Mouse (Mus musculus) heart, embryonic 14.5 days (tissue): ENCODE measurements around the gene Zeb2. TPM values are rescaled to one million over a fixed set of nuclear protein-coding genes. Genes with fewer than 3 reads are reported as not detected.

Experiments
- ATAC-seq: fragments of 200-750 bp; cut with Nextera tagmentation; 2 replicates; pipeline ENCODE4 v1.8.0; 2017; ENCODE audit warnings: low read depth, moderate TSS enrichment; ENCODE audit not compliant: insufficient number of reproducible peaks, insufficient read depth, low FRiP score
- H3K27ac ChIP-seq, 2 experiments: fragments of 200-500 bp in 1 of 2; fragments of 300-500 bp in 1 of 2; sonication (generic) in 1 of 2; replicated peaks in 1 of 2; 2 replicates each; pipeline ENCODE4 v1.5.1; 2012 to 2014; ENCODE audit warnings: low read depth in 2 of 2, low read length in 2 of 2, control low read depth in 1 of 2, mild to moderate bottlenecking in 1 of 2, mixed read lengths in 1 of 2; ENCODE audit not compliant: control insufficient read depth in 1 of 2, insufficient read depth in 1 of 2
- H3K27me3 ChIP-seq: fragments of 300-500 bp; sonication (generic); 2 replicates; pipeline ENCODE4 v1.6.1; 2014; ENCODE audit warnings: mild to moderate bottlenecking, low read length, control low read depth; ENCODE audit not compliant: control insufficient read depth, insufficient read depth
- H3K36me3 ChIP-seq: fragments of 300-500 bp; sonication (generic); 2 replicates; pipeline ENCODE4 v1.6.1; 2014; ENCODE audit warnings: mild to moderate bottlenecking, control low read depth, low read length, mixed read lengths; ENCODE audit not compliant: control insufficient read depth, insufficient read depth
- H3K4me1 ChIP-seq, 2 experiments: fragments of 200-500 bp in 1 of 2; fragments of 300-500 bp in 1 of 2; sonication (generic) in 1 of 2; 2 replicates each; pipeline ENCODE4 v1.6.1; 2012 to 2014; ENCODE audit warnings: low read length in 2 of 2, control low read depth in 1 of 2, mixed read lengths in 1 of 2; ENCODE audit not compliant: control insufficient read depth in 2 of 2, insufficient read depth in 2 of 2
- H3K4me2 ChIP-seq: fragments of 300-500 bp; sonication (generic); 2 replicates; pipeline ENCODE4 v1.6.1; 2014; ENCODE audit warnings: mild to moderate bottlenecking, low read length
- H3K4me3 ChIP-seq, 2 experiments: fragments of 200-500 bp in 1 of 2; fragments of 300-500 bp in 1 of 2; sonication (generic) in 1 of 2; 2 replicates each; pipeline ENCODE4 v1.5.1; 2012 to 2014; ENCODE audit warnings: low read length in 2 of 2, mild to moderate bottlenecking in 2 of 2, control low read depth in 1 of 2, low read depth in 1 of 2, moderate library complexity in 1 of 2; ENCODE audit not compliant: control insufficient read depth in 1 of 2, insufficient read depth in 1 of 2
- H3K9ac ChIP-seq: fragments of 300-500 bp; sonication (generic); 2 replicates; pipeline ENCODE4 v1.6.1; 2014; ENCODE audit warnings: mild to moderate bottlenecking, low read length
- H3K9me3 ChIP-seq: fragments of 300-500 bp; sonication (generic); 2 replicates; pipeline ENCODE4 v1.6.1; 2016; ENCODE audit warnings: low read length, control low read depth; ENCODE audit not compliant: control insufficient read depth
- WGBS: fragments of 180-500 bp; shearing (Covaris S2); extraction: QIAGEN DNeasy Blood & Tissue Kit; methylation state at CpG from one replicate; pipeline ENCODE4 v1.1.7; 2014; 5-methylcytosine and 5-hydroxymethylcytosine counted together
- polyA plus RNA-seq: library from polyadenylated mRNA; unstranded; fragments of >200 nt; fragmentation: Nextera tagmentation; extraction: Ambion mirVana; gene quantifications from 2 replicates; pipeline ENCODE4 v1.2.1, GENCODE M21; 2014

The Zeb2 gene
- polyA plus RNA-seq, 1 experiment from 2014 or later: 22.0 TPM

- no peaks in the 10 kb centered on the region for H3K27me3 ChIP-seq
- H3K9me3 ChIP-seq: no peaks in the 10 kb centered on the region
- H3K36me3 ChIP-seq: 0 out of 2 replicates have a peak, but pooled peaks cover 6% of the 10 kb centered on the region
- H3K4me2 ChIP-seq: no peak overlapping the region
- H3K4me3 ChIP-seq: no peak overlapping the region
- 67% methylated on average over 6 of the region's 6 CpGs for WGBS
- H3K4me1 ChIP-seq: peaks cover 6 to 22% of the 10 kb centered on the region in 2 experiments; a peak in 3 of 4 replicates
- ATAC-seq: no peak
- H3K9ac ChIP-seq: no peak overlapping the region
- no peak overlapping the region for H3K27ac ChIP-seq
Measured at GRCm38 (mm10) chr2:45073025-45073424, 44.2 kb downstream of the Zeb2 start.

GRCm38 (mm10) chr2:45071296-45071695, 45.9 kb downstream of the Zeb2 start:
- no peak overlapping the region for H3K9ac ChIP-seq
- H3K27me3 ChIP-seq: no peaks in the 10 kb centered on the region
- no peak overlapping the region for H3K4me3 ChIP-seq
- H3K4me2 ChIP-seq: no peak overlapping the region
- H3K36me3 ChIP-seq: 0 out of 2 replicates have a peak, but pooled peaks cover 3% of the 10 kb centered on the region
- no peaks in the 10 kb centered on the region for H3K9me3 ChIP-seq
- WGBS: 71% methylated on average over 5 of the region's 5 CpGs
- peaks cover 10 to 19% of the 10 kb centered on the region in 2 experiments for H3K4me1 ChIP-seq
- H3K27ac ChIP-seq: no peak overlapping the region
- no peak for ATAC-seq

GRCm38 (mm10) chr2:45070612-45071276, 46.5 kb downstream of the Zeb2 start:
- no peak for ATAC-seq
- Histone ChIP-seq H3K9ac (no peak overlapping the region), H3K4me1 (peaks cover 10 to 19% of the 10 kb centered on the region in 2 experiments), H3K4me2 (no peak overlapping the region), H3K4me3 (no peak overlapping the region), H3K27ac (no peak overlapping the region), H3K9me3 (no peaks in the 10 kb centered on the region), H3K36me3 (0 out of 2 replicates have a peak, but pooled peaks cover 3% of the 10 kb centered on the region), H3K27me3 (no peaks in the 10 kb centered on the region)
- 48% methylated on average over 6 of the region's 6 CpGs for WGBS

- H3K4me2 ChIP-seq: no peak overlapping the region
- 0 out of 2 replicates have a peak, but pooled peaks cover 3% of the 10 kb centered on the region for H3K36me3 ChIP-seq
- no peak overlapping the region for H3K27ac ChIP-seq
- H3K4me3 ChIP-seq: no peak overlapping the region
- H3K9me3 ChIP-seq: no peaks in the 10 kb centered on the region
- H3K27me3 ChIP-seq: no peaks in the 10 kb centered on the region
- peaks cover 10 to 19% of the 10 kb centered on the region in 2 experiments for H3K4me1 ChIP-seq
- WGBS: 88% methylated on average over 7 of the region's 7 CpGs
- H3K9ac ChIP-seq: no peak overlapping the region
- ATAC-seq: no peak
Measured at GRCm38 (mm10) chr2:45068792-45069550, 48.2 kb downstream of the Zeb2 start.

- Histone ChIP-seq H3K27ac (peak overlapping the region; percentile 71 to 80), H3K27me3 (no peaks in the 10 kb centered on the region), H3K4me3 (no peak overlapping the region), H3K4me2 (peak overlapping the region; percentile 4), H3K4me1 (peaks cover 19 to 38% of the 10 kb centered on the region in 2 experiments), H3K9ac (no peak overlapping the region), H3K9me3 (no peaks in the 10 kb centered on the region), H3K36me3 (no peaks in the 10 kb centered on the region)
- 7% methylated on average over 5 of the region's 5 CpGs for WGBS
- ATAC-seq: 0 out of 2 replicates have a peak, but pooled peaks have one; percentile 31
Measured at GRCm38 (mm10) chr2:45067116-45067515, 50.1 kb downstream of the Zeb2 start.

GRCm38 (mm10) chr2:45063300-45063890, 53.8 kb downstream of the Zeb2 start:
- Histone ChIP-seq H3K9me3 (no peaks in the 10 kb centered on the region), H3K4me1 (peaks cover 19 to 48% of the 10 kb centered on the region in 2 experiments), H3K27me3 (no peaks in the 10 kb centered on the region), H3K27ac (peak overlapping the region; percentile 23 to 60; a peak in 2 of 4 replicates), H3K4me3 (no peak overlapping the region), H3K36me3 (no peaks in the 10 kb centered on the region), H3K4me2 (no peak overlapping the region), H3K9ac (no peak overlapping the region; the same call in 1 of the 2 replicates)
- WGBS: 40% methylated on average over 7 of the region's 7 CpGs
- ATAC-seq: no peak

- H3K27me3 ChIP-seq: no peaks in the 10 kb centered on the region
- H3K27ac ChIP-seq: peak overlapping the region; percentile 51 to 54; a peak in 3 of 4 replicates
- peaks cover 19 to 43% of the 10 kb centered on the region in 2 experiments for H3K4me1 ChIP-seq
- H3K9me3 ChIP-seq: no peaks in the 10 kb centered on the region
- H3K36me3 ChIP-seq: no peaks in the 10 kb centered on the region
- ATAC-seq: no peak
- 54% methylated on average over 6 of the region's 6 CpGs for WGBS
- no peak overlapping the region for H3K4me3 ChIP-seq
- peak overlapping the region; percentile 34 for H3K4me2 ChIP-seq
- H3K9ac ChIP-seq: no peak overlapping the region
Measured at GRCm38 (mm10) chr2:45062136-45062535, 55.1 kb downstream of the Zeb2 start.
